Mouse (Mus musculus) neural tube, embryonic 13.5 days (tissue): ENCODE measurements around the gene Anapc1. TPM values are rescaled to one million over a fixed set of nuclear protein-coding genes. Genes with fewer than 3 reads are reported as not detected.

ENCODE experiments used
- ATAC-seq: fragments of 200-750 bp; cut with Nextera tagmentation; 2 replicates; pipeline ENCODE4 v1.8.0; 2017; ENCODE audit warnings: low read depth, mild to moderate bottlenecking, moderate TSS enrichment, moderate library complexity
- H3K27ac ChIP-seq: fragments of 300-500 bp; sonication (generic); replicated peaks from 2 replicates; pipeline ENCODE4 v1.5.1; 2015; ENCODE audit warnings: moderate library complexity, mild to moderate bottlenecking, inconsistent platforms
- H3K27me3 ChIP-seq: fragments of 300-500 bp; sonication (generic); 2 replicates; pipeline ENCODE4 v1.6.1; 2015; ENCODE audit warnings: mild to moderate bottlenecking, inconsistent platforms
- H3K36me3 ChIP-seq: fragments of 300-500 bp; sonication (generic); 2 replicates; pipeline ENCODE4 v1.6.1; 2015; ENCODE audit warnings: mild to moderate bottlenecking, inconsistent platforms
- H3K4me1 ChIP-seq: fragments of 300-500 bp; sonication (generic); replicated peaks from 2 replicates; pipeline ENCODE4 v1.6.1; 2015; ENCODE audit warnings: inconsistent platforms
- H3K4me2 ChIP-seq: fragments of 300-500 bp; sonication (generic); 2 replicates; pipeline ENCODE4 v1.6.1; 2015; ENCODE audit warnings: inconsistent platforms, mild to moderate bottlenecking, moderate library complexity
- H3K4me3 ChIP-seq: fragments of 300-500 bp; sonication (generic); 2 replicates; pipeline ENCODE4 v1.5.1; 2015; ENCODE audit warnings: mild to moderate bottlenecking, inconsistent platforms
- H3K9ac ChIP-seq: fragments of 300-500 bp; sonication (generic); 2 replicates; pipeline ENCODE4 v1.6.1; 2015; ENCODE audit warnings: moderate library complexity, mild to moderate bottlenecking, inconsistent platforms
- H3K9me3 ChIP-seq: fragments of 300-500 bp; sonication (generic); 2 replicates; pipeline ENCODE4 v1.6.1; 2016; ENCODE audit warnings: inconsistent platforms
- WGBS: fragments of 180-500 bp; shearing (Covaris S2); methylation state at CpG from one replicate; pipeline ENCODE4 v1.1.7; 2015; 5-methylcytosine and 5-hydroxymethylcytosine counted together
- polyA plus RNA-seq: library from polyadenylated mRNA; unstranded; fragments of >200 nt; fragmentation: Nextera tagmentation; extraction: Ambion mirVana; gene quantifications from 2 replicates; pipeline ENCODE4 v1.2.1, GENCODE M21; 2015

The Anapc1 gene
- polyA plus RNA-seq, 1 experiment from 2014 or later: 41.8 TPM

- 0 out of 2 replicates have a peak overlapping the region, but pooled peaks have one; percentile 56 for H3K27ac ChIP-seq
- no peak overlapping the region for H3K4me2 ChIP-seq
- H3K4me3 ChIP-seq: no peak overlapping the region
- no peak overlapping the region for H3K9ac ChIP-seq
- H3K36me3 ChIP-seq: no peaks in the 10 kb centered on the region
- 59% methylated on average over 7 of the region's 7 CpGs for WGBS
- H3K27me3 ChIP-seq: no peaks in the 10 kb centered on the region
- no peaks in the 10 kb centered on the region for H3K9me3 ChIP-seq
- 0 out of 2 replicates have a peak, but pooled peaks have one; percentile 27 for ATAC-seq
- H3K4me1 ChIP-seq: peaks cover 20% of the 10 kb centered on the region
Observed at GRCm38 (mm10) chr2:128714724-128715241, 27.6 kb upstream of the Anapc1 start.

GRCm38 (mm10) chr2:128713548-128714003 lies 26.4 kb upstream of the Anapc1 start:
- peak overlapping the region; percentile 56 for H3K27ac ChIP-seq
- ATAC-seq: no peak
- no peaks in the 10 kb centered on the region for H3K36me3 ChIP-seq
- H3K4me3 ChIP-seq: no peak overlapping the region
- 66% methylated on average over 5 of the region's 5 CpGs for WGBS
- no peaks in the 10 kb centered on the region for H3K9me3 ChIP-seq
- no peaks in the 10 kb centered on the region for H3K27me3 ChIP-seq
- H3K4me1 ChIP-seq: peaks cover 20% of the 10 kb centered on the region
- H3K4me2 ChIP-seq: no peak overlapping the region
- H3K9ac ChIP-seq: no peak overlapping the region

GRCm38 (mm10) chr2:128712940-128713339 lies 25.7 kb upstream of the Anapc1 start:
- no peak overlapping the region for H3K9ac ChIP-seq
- H3K4me1 ChIP-seq: peaks cover 20% of the 10 kb centered on the region
- H3K36me3 ChIP-seq: no peaks in the 10 kb centered on the region
- no peak for ATAC-seq
- no peak overlapping the region for H3K4me2 ChIP-seq
- no peak overlapping the region for H3K4me3 ChIP-seq
- no peak overlapping the region for H3K27ac ChIP-seq
- no peaks in the 10 kb centered on the region for H3K9me3 ChIP-seq
- WGBS: 65% methylated on average over 6 of the region's 6 CpGs
- H3K27me3 ChIP-seq: no peaks in the 10 kb centered on the region

- Histone ChIP-seq H3K4me1 (peaks cover 20% of the 10 kb centered on the region), H3K36me3 (no peaks in the 10 kb centered on the region), H3K27me3 (no peaks in the 10 kb centered on the region), H3K9me3 (no peaks in the 10 kb centered on the region), H3K4me2 (no peak overlapping the region), H3K27ac (no peak overlapping the region), H3K9ac (no peak overlapping the region), H3K4me3 (no peak overlapping the region)
- 66% methylated on average over 6 of the region's 6 CpGs for WGBS
- no peak for ATAC-seq
Observed at GRCm38 (mm10) chr2:128710609-128711008, 23.4 kb upstream of the Anapc1 start.

GRCm38 (mm10) chr2:128709264-128709663 lies 22.1 kb upstream of the Anapc1 start:
- no peaks in the 10 kb centered on the region for H3K9me3 ChIP-seq
- H3K4me3 ChIP-seq: no peak overlapping the region
- no peak overlapping the region for H3K4me2 ChIP-seq
- no peak overlapping the region for H3K9ac ChIP-seq
- no peaks in the 10 kb centered on the region for H3K27me3 ChIP-seq
- H3K27ac ChIP-seq: no peak overlapping the region
- H3K4me1 ChIP-seq: peaks cover 12% of the 10 kb centered on the region
- no peak for ATAC-seq
- no peaks in the 10 kb centered on the region for H3K36me3 ChIP-seq
- 29% methylated on average over 6 of the region's 6 CpGs for WGBS

- 89% methylated on average over 3 of the region's 3 CpGs for WGBS
- no peaks in the 10 kb centered on the region for H3K36me3 ChIP-seq
- no peak for ATAC-seq
- peaks cover 2% of the 10 kb centered on the region for H3K4me1 ChIP-seq
- no peak overlapping the region for H3K27ac ChIP-seq
- peaks cover 11% of the 10 kb centered on the region for H3K27me3 ChIP-seq
- H3K4me3 ChIP-seq: no peak overlapping the region
- H3K4me2 ChIP-seq: no peak overlapping the region
- H3K9ac ChIP-seq: no peak overlapping the region
- no peaks in the 10 kb centered on the region for H3K9me3 ChIP-seq
Observed at GRCm38 (mm10) chr2:128704474-128704873, 17.3 kb upstream of the Anapc1 start.

- ATAC-seq: no peak; the same call in 1 of the 2 replicates
- Histone ChIP-seq H3K4me2 (peak overlapping the region; percentile 89), H3K9me3 (no peaks in the 10 kb centered on the region), H3K27me3 (peaks cover 37% of the 10 kb centered on the region), H3K9ac (peak overlapping the region; percentile 71), H3K36me3 (no peaks in the 10 kb centered on the region), H3K4me1 (peaks cover 21% of the 10 kb centered on the region), H3K27ac (peak overlapping the region; percentile 49; the same call in 1 of the 2 replicates), H3K4me3 (peak overlapping the region; percentile 50)
- under 1% methylated on average over 24 of the region's 24 CpGs for WGBS
Observed at GRCm38 (mm10) chr2:128699201-128699885, 12.2 kb upstream of the Anapc1 start.

- ATAC-seq: peak; percentile 88
- Histone ChIP-seq H3K4me3 (peak within 1 kb of the TSS; percentile 50), H3K9ac (peak within 1 kb of the TSS; percentile 71), H3K27ac (peak within 1 kb of the TSS; percentile 49), H3K4me1 (peaks cover 21% of the 10 kb centered on the region), H3K9me3 (no peaks in the 10 kb centered on the region), H3K4me2 (peak within 1 kb of the TSS; percentile 89), H3K27me3 (peaks cover 37% of the 10 kb centered on the region), H3K36me3 (no peaks in the 10 kb centered on the region)
- WGBS: under 1% methylated on average over 29 of the region's 30 CpGs
Observed at GRCm38 (mm10) chr2:128698693-128699181, 11.5 kb upstream of the Anapc1 start, which contains the start of gene Mertk. TSS of gene Mertk (plus strand) at chr2:128698956.

GRCm38 (mm10) chr2:128698140-128698692 lies 11.0 kb upstream of the Anapc1 start:
- peaks cover 21% of the 10 kb centered on the region for H3K4me1 ChIP-seq
- ATAC-seq: peak; percentile 94
- 0% methylated on average over 14 of the region's 14 CpGs for WGBS
- H3K4me2 ChIP-seq: peak overlapping the region; percentile 89
- H3K27me3 ChIP-seq: peaks cover 37% of the 10 kb centered on the region
- peak overlapping the region; percentile 28; the same call in 1 of the 2 replicates for H3K27ac ChIP-seq
- no peaks in the 10 kb centered on the region for H3K36me3 ChIP-seq
- no peaks in the 10 kb centered on the region for H3K9me3 ChIP-seq
- peak overlapping the region; percentile 71 for H3K9ac ChIP-seq
- H3K4me3 ChIP-seq: peak overlapping the region; percentile 50

GRCm38 (mm10) chr2:128697566-128697965 lies 10.4 kb upstream of the Anapc1 start:
- Histone ChIP-seq H3K4me1 (peaks cover 21% of the 10 kb centered on the region), H3K9me3 (no peaks in the 10 kb centered on the region), H3K4me2 (peak overlapping the region; percentile 89), H3K36me3 (no peaks in the 10 kb centered on the region), H3K27ac (no peak overlapping the region), H3K4me3 (no peak overlapping the region), H3K27me3 (peaks cover 37% of the 10 kb centered on the region), H3K9ac (peak overlapping the region; percentile 71; the same call in 1 of the 2 replicates)
- ATAC-seq: no peak
- WGBS: 52% methylated on average over 5 of the region's 5 CpGs

GRCm38 (mm10) chr2:128697047-128697446 lies 9.9 kb upstream of the Anapc1 start:
- peaks cover 37% of the 10 kb centered on the region for H3K27me3 ChIP-seq
- no peak for ATAC-seq
- H3K9ac ChIP-seq: no peak overlapping the region
- no peak overlapping the region for H3K27ac ChIP-seq
- no peaks in the 10 kb centered on the region for H3K36me3 ChIP-seq
- no peak overlapping the region for H3K4me2 ChIP-seq
- H3K4me1 ChIP-seq: peaks cover 21% of the 10 kb centered on the region
- no peaks in the 10 kb centered on the region for H3K9me3 ChIP-seq
- H3K4me3 ChIP-seq: no peak overlapping the region
- WGBS: 91% methylated on average over 1 of the region's 1 CpGs

- Histone ChIP-seq H3K9ac (0 out of 2 replicates have a peak overlapping the region, but pooled peaks have one; percentile 6), H3K36me3 (no peaks in the 10 kb centered on the region), H3K9me3 (no peaks in the 10 kb centered on the region), H3K4me2 (no peak overlapping the region), H3K4me1 (peaks cover 21% of the 10 kb centered on the region), H3K4me3 (no peak overlapping the region), H3K27ac (no peak overlapping the region), H3K27me3 (peaks cover 37% of the 10 kb centered on the region)
- WGBS: 80% methylated on average over 3 of the region's 3 CpGs
- ATAC-seq: no peak
Observed at GRCm38 (mm10) chr2:128696426-128696825, 9.2 kb upstream of the Anapc1 start.
